Mouse (Mus musculus) urinary bladder, adult 18-20 months (tissue): Measurements from ENCODE around the gene Duoxa1.
A peak's percentile ranks its signal among the peaks of the same experiment; 100 is the strongest.
"Not testable (repeated sequence)": the region's sequence is repeated elsewhere in the genome, so short reads cannot be mapped to it uniquely, and the experiment has no call there.

Experiments
- DNase-seq, 2 experiments: peaks; one replicate each; pipeline ENCODE4 v3.0.0; 2022; ENCODE audit warnings: low spot score in 2 of 2, mixed read lengths in 2 of 2

Duoxa1 gene

GRCm38 (mm10) chr2:122313536-122313935, at the start of gene Duoxa1:
Gene Duoxa1, minus strand, starts transcription at chr2:122313730.
- no peak for DNase-seq

- no peak for DNase-seq
Measured at GRCm38 (mm10) chr2:122362622-122363523, 49.3 kb upstream of the Duoxa1 start.

GRCm38 (mm10) chr2:122361868-122362621, 48.5 kb upstream of the Duoxa1 start:
- no peak for DNase-seq

GRCm38 (mm10) chr2:122361181-122361580, 47.7 kb upstream of the Duoxa1 start:
- no peak for DNase-seq

- DNase-seq = no peak
Measured at GRCm38 (mm10) chr2:122360310-122360709, 46.8 kb upstream of the Duoxa1 start.

GRCm38 (mm10) chr2:122356187-122356586, 42.7 kb upstream of the Duoxa1 start:
- no peak for DNase-seq

GRCm38 (mm10) chr2:122355389-122355788, 41.9 kb upstream of the Duoxa1 start:
- no peak for DNase-seq

GRCm38 (mm10) chr2:122354191-122354929, 40.8 kb upstream of the Duoxa1 start:
- DNase-seq = no peak

- DNase-seq = no peak
Measured at GRCm38 (mm10) chr2:122353765-122354164, 40.2 kb upstream of the Duoxa1 start.

- no peak for DNase-seq
Measured at GRCm38 (mm10) chr2:122352992-122353391, 39.5 kb upstream of the Duoxa1 start.

- DNase-seq = no peak
Measured at GRCm38 (mm10) chr2:122351931-122352329, 38.4 kb upstream of the Duoxa1 start.

GRCm38 (mm10) chr2:122351156-122351930, 37.8 kb upstream of the Duoxa1 start:
- no peak for DNase-seq

- peak in 1 of 2 experiments; percentile 41 for DNase-seq
Measured at GRCm38 (mm10) chr2:122349136-122349785, 35.7 kb upstream of the Duoxa1 start.

- DNase-seq = peak; percentile 82 to 90
Measured at GRCm38 (mm10) chr2:122348531-122349131, 35.1 kb upstream of the Duoxa1 start.

- DNase-seq = no peak
Measured at GRCm38 (mm10) chr2:122347257-122347656, 33.7 kb upstream of the Duoxa1 start.

GRCm38 (mm10) chr2:122346164-122346563, 32.6 kb upstream of the Duoxa1 start:
- DNase-seq = not testable (repeated sequence)

- DNase-seq = peak; percentile 41 to 69
Measured at GRCm38 (mm10) chr2:122345106-122345893, 31.8 kb upstream of the Duoxa1 start.

- no peak for DNase-seq
Measured at GRCm38 (mm10) chr2:122337291-122337690, 23.8 kb upstream of the Duoxa1 start.

- DNase-seq = peak; percentile 20 to 28
Measured at GRCm38 (mm10) chr2:122334170-122334569, 20.6 kb upstream of the Duoxa1 start.
